Mouse (Mus musculus): Measurements from ENCODE around the gene Plekhh2. TPM values are rescaled to one million over a fixed set of nuclear protein-coding genes. Genes with fewer than 3 reads are reported as not detected.
A peak's percentile ranks its signal among the peaks of the same experiment; 100 is the strongest.
"Not testable (repeated sequence)": the region's sequence is repeated elsewhere in the genome, so short reads cannot be mapped to it uniquely, and the experiment has no call there.

Plekhh2 gene
- polyA plus RNA-seq, 1 experiment from 2014 or later = 1.5 TPM

DNA sequence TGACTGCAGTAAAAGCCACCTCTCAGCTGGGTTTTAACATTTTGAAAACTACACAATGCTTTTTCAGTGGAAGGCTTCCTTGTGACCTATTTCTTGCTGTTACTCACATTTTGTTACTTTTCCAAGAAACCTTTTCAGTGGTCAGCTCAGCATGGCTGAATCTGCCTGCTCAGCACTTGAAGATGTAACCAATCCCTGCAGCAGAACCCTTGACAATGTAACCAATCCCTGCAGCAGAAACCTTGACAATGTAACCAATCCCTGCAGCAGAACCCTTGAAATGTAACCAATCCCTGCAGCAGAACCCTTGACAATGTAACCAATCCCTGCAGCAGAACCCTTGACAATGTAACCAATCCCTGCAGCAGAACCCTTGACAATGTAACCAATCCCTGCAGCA is 52.6 kb downstream of the Plekhh2 start:
- not testable (repeated sequence) for H3K4me2 ChIP-seq; H3K27ac ChIP-seq (replicated peaks); H3K9ac ChIP-seq; H3K4me3 ChIP-seq; H3K27me3 ChIP-seq; ATAC-seq (ENCODE audit: low read depth); H3K4me1 ChIP-seq (replicated peaks); H3K9me3 ChIP-seq; H3K36me3 ChIP-seq

DNA sequence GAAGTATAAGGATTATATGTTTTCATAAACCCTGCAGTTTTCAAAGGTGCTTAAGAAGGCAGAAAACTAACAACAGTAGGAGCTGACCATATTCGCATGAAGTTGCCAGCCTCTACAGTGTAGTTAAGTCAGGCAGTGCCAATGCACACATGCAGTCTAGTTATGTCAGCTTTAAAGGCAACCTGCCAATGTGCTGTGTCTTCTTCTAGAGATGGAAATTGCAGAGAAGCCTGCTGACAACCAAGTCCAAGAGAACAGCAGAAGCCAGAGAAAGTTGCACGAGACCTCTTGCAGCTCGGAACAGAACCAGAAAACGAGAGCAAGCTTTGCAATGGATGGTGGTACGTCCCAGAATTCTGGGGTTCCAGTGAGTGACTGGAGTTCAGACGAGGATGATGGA is 54.1 kb downstream of the Plekhh2 start:
- H3K9ac ChIP-seq = no peak overlapping the region
- peaks cover 7% of the 10 kb centered on the region for H3K4me1 ChIP-seq (replicated peaks)
- no peak overlapping the region for H3K4me3 ChIP-seq
- no peak overlapping the region for H3K27ac ChIP-seq (replicated peaks)
- H3K9me3 ChIP-seq = no peaks in the 10 kb centered on the region
- H3K4me2 ChIP-seq = no peak overlapping the region
- H3K27me3 ChIP-seq = no peaks in the 10 kb centered on the region; the same call in 1 of the 2 replicates
- WGBS = 93% methylated on average over 6 of the region's 6 CpGs
- ATAC-seq (ENCODE audit: low read depth) = no peak
- H3K36me3 ChIP-seq = no peaks in the 10 kb centered on the region

DNA sequence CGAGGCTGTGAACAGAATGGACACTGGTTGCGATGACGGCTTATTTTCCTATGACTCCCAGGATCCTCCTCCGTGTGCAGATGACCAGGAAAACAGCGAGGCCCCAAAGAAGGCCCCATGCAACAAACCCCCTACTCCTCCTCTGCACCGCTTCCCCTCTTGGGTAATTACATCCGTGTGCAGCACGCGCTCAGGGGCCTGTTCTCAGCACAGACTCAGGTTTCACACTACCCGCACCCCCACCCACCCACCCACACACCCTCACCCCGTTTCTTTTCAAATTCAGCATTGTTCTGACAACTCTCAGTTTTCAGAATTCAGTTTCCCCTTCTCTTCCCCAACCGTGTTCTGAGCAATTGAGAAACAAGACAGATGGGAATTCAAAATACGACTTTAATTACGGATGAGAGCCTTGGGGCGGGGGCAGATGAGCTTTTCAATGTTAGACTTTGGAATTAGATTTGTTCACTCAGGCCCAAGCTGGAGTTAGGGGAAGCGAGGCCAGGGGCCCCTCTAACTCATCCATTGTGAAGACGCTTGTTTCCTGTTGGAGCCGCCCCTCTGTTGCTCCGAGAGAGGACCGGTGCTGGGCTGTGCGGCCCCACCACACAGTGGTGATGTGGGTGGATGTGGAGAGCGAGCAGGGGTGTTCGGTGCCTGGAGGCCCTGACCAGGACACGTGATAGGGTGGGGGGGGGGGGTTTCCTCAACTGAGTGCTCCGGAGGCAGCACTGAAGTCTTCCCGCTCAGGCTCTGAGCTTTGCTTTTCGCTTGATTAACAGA is 55.3 kb downstream of the Plekhh2 start:
- Histone ChIP-seq H3K9me3 (no peaks in the 10 kb centered on the region), H3K36me3 (no peaks in the 10 kb centered on the region), H3K27ac (replicated peaks) (no peak overlapping the region), H3K4me2 (peak overlapping the region; percentile 30; the same call in 1 of the 2 replicates), H3K27me3 (no peaks in the 10 kb centered on the region; the same call in 1 of the 2 replicates), H3K9ac (no peak overlapping the region), H3K4me3 (no peak overlapping the region), H3K4me1 (replicated peaks) (peaks cover 7% of the 10 kb centered on the region)
- WGBS = 39% methylated on average over 27 of the region's 27 CpGs
- peak; percentile 79 for ATAC-seq (ENCODE audit: low read depth)

DNA sequence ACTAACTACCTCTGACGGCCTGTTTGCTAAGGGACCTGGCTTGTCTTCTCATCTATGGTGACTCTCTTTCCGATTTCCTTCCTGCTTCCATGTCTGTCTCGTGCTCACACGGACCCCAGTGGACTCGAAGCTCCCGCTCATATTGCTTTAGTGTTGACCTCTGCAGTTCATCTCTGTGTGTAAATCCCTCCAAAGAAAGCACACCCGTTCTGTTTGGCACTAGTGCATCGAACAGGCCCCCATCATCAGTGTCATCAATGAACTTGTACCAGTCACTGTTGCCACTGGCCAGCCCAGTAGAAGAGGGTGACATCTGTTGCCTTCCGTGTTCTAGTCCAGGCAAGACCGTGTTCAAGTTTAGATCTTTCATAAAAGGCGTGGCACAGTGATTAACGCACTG is 57.1 kb downstream of the Plekhh2 start:
- Histone ChIP-seq H3K27me3 (no peaks in the 10 kb centered on the region; the same call in 1 of the 2 replicates), H3K9ac (no peak overlapping the region), H3K4me3 (no peak overlapping the region), H3K9me3 (no peaks in the 10 kb centered on the region), H3K27ac (replicated peaks) (no peak overlapping the region), H3K36me3 (no peaks in the 10 kb centered on the region), H3K4me2 (no peak overlapping the region), H3K4me1 (replicated peaks) (peaks cover 7% of the 10 kb centered on the region)
- WGBS = 92% methylated on average over 12 of the region's 12 CpGs
- no peak for ATAC-seq (ENCODE audit: low read depth)

DNA sequence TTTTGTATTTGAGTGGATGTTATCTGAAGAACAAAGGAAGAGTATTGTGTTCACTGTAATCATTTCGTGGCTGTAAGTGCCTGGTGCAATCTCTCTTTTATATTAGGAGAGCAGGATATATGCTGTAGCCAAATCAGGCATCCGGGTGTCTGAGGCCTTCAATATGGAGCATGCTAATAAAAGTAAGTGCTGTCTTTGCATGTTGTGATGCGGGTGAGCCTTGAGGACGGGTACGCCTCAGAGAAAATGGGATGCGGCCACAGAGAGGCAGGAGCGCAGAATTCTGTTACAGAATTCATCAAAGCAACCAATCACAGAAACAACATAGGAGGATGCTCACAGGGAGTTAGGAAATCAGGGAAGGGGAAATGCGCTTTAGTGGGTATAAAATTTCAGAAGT is 58.1 kb downstream of the Plekhh2 start:
- 74% methylated on average over 8 of the region's 8 CpGs for WGBS
- H3K4me2 ChIP-seq = no peak overlapping the region

DNA sequence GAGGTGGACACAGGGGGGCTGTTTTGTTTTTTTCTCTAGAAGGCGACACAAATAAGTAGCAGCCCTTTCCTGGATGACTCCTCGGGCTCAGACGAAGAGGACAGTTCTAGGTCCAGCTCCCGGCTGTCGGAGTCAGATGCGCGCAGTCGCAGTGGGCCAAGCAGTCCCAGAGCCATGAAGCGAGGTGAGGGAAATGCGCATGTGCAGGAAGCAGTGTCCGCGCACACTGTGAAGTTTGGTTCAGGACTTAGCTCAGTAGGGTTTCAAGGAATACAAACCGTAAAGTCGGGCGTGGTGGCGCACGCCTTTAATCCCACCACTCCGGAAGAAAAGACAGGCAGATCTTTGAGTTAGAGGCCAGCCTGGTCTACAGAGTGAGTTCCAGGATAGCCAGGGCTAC is 59.9 kb downstream of the Plekhh2 start:
- H3K4me3 ChIP-seq = no peak overlapping the region
- H3K4me2 ChIP-seq = peak overlapping the region; percentile 27; the same call in 1 of the 2 replicates
- H3K27ac ChIP-seq (replicated peaks) = no peak overlapping the region
- ATAC-seq (ENCODE audit: low read depth) = no peak
- no peaks in the 10 kb centered on the region for H3K9me3 ChIP-seq
- H3K9ac ChIP-seq = no peak overlapping the region
- peaks cover 7% of the 10 kb centered on the region for H3K4me1 ChIP-seq (replicated peaks)
- 80% methylated on average over 18 of the region's 18 CpGs for WGBS
- no peaks in the 10 kb centered on the region for H3K27me3 ChIP-seq
- no peaks in the 10 kb centered on the region for H3K36me3 ChIP-seq

More for the DNA sequence above, 58.1 kb downstream of the Plekhh2 start:
- Histone ChIP-seq H3K9me3 (no peaks in the 10 kb centered on the region), H3K9ac (no peak overlapping the region), H3K36me3 (no peaks in the 10 kb centered on the region), H3K4me1 (replicated peaks) (peaks cover 7% of the 10 kb centered on the region), H3K27me3 (no peaks in the 10 kb centered on the region; the same call in 1 of the 2 replicates), H3K27ac (replicated peaks) (no peak overlapping the region), H3K4me3 (no peak overlapping the region)
- no peak for ATAC-seq (ENCODE audit: low read depth)

DNA sequence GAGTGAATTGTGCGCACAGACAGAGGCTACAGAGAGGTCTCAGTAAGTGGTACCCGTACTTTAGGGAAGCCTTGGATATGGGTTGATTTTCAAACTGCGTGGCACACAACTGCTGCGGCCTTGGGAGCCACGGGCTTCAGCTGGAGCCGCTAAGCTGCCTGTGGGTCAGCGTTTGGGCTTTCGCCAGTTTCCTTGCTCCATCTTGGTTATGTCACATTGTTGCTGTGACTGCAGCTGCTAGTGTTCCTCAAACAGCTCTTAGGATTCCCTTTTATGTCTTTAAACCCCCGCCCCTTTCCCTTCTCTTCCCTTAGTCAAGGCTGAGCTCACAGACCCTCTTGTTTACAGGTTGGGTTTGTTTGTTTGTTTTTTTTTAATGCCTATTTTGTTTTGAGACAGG is 61.6 kb downstream of the Plekhh2 start:
- Histone ChIP-seq H3K9me3 (no peaks in the 10 kb centered on the region), H3K27me3 (no peaks in the 10 kb centered on the region), H3K4me1 (replicated peaks) (no peaks in the 10 kb centered on the region), H3K4me3 (no peak overlapping the region), H3K9ac (no peak overlapping the region), H3K27ac (replicated peaks) (no peak overlapping the region), H3K4me2 (no peak overlapping the region), H3K36me3 (no peaks in the 10 kb centered on the region)
- 96% methylated on average over 9 of the region's 9 CpGs for WGBS
- no peak for ATAC-seq (ENCODE audit: low read depth)

DNA sequence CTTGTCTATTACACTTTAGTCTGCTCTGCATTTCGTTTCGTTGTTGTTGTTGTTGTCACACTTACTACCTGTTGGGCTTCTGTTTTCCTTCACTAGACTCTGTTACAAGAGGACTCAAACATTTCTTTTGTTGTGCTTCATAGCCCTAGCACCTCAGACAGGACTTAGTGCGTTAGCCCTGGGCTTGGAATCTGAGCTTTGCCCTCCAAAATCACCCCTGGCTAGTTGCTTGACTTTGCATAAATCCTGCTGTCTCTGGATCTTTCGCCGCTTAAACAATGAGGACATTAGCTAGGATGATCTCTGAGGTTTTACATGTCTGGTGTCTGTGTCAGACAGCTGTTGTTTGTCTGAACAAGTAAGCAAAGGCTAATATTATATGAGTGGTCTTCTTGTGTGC is 62.2 kb downstream of the Plekhh2 start:
- 80% methylated on average over 5 of the region's 5 CpGs for WGBS
- Histone ChIP-seq H3K4me3 (no peak overlapping the region), H3K4me1 (replicated peaks) (no peaks in the 10 kb centered on the region), H3K9ac (no peak overlapping the region), H3K27ac (replicated peaks) (no peak overlapping the region), H3K27me3 (no peaks in the 10 kb centered on the region), H3K9me3 (no peaks in the 10 kb centered on the region), H3K36me3 (no peaks in the 10 kb centered on the region), H3K4me2 (no peak overlapping the region)
- ATAC-seq (ENCODE audit: low read depth) = no peak

DNA sequence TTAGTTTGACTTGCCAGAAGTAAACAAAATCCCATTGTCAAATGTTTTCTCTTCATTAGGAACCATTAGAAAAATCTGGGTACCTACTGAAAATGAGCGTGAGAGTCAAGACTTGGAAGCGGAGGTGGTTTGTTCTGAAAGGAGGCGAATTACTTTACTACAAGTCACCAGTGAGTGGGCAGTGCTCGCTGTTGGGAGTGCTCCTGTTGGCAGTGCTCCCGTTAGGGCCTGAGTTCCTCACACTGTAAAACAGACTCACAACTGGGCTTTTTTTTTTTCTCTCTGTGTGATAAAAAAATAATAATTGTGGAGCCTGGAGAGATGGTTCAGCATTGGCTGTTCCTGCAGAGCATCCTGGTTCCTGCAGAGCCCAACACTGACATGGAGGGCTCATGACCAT is 63.4 kb downstream of the Plekhh2 start:
- Histone ChIP-seq H3K9ac (no peak overlapping the region), H3K4me1 (replicated peaks) (no peaks in the 10 kb centered on the region), H3K27ac (replicated peaks) (no peak overlapping the region), H3K9me3 (no peaks in the 10 kb centered on the region), H3K4me2 (no peak overlapping the region), H3K27me3 (no peaks in the 10 kb centered on the region), H3K4me3 (no peak overlapping the region), H3K36me3 (no peaks in the 10 kb centered on the region)
- no peak for ATAC-seq (ENCODE audit: low read depth)
- 93% methylated on average over 5 of the region's 5 CpGs for WGBS

DNA sequence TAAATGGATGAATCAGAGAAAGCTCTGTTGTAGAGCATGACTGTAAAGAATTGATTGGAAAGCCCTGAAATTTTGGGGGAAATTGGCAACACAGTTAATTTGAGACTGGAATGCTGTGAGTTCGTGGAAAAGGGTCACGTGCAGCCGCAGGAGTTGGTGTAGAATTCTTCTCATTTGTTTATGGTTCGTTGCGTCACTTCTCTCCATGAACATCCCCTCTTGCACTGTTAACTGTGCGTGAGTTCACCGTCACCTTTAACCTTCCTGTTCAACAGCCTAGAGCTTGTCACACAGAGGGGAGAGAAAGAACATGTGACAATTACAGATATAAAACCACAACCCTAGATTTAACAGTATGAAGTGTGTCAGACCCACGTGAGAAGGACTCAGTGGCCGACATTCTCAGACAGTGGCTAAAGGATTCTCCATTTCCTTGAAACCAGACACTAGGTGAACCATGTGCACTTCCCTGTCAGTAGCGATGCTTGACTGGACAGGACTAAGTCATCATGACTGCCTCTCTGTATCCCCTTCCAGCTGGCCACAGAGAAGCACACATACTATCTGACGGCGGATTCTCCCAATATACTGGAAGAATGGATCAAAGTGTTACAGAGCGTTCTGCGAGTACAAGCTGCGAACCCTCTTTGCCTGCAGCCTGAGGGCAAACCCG is 65.1 kb downstream of the Plekhh2 start:
- WGBS = 82% methylated on average over 16 of the region's 16 CpGs

DNA sequence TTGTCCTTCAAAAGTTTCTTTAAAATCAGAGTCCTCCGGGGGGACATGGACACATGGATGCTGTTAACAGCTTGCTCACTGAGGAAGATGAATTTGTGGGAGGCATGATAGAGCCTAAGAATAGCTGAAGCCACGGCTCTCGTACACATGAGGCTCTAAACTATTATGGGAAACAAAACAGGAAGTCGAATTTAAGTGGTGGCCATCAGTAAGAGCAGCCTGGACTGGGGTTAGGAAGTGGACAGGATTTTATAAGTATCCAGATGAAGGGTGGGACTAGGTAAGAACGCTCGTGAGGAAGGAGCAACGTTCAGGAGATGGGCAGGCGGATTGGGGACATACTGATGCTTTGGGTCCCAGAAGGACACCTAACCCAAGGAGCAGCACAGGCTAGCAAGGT is 67.6 kb downstream of the Plekhh2 start:
- 84% methylated on average over 8 of the region's 8 CpGs for WGBS
- H3K4me1 ChIP-seq (replicated peaks) = no peaks in the 10 kb centered on the region
- no peaks in the 10 kb centered on the region for H3K9me3 ChIP-seq
- H3K4me3 ChIP-seq = no peak overlapping the region
- no peaks in the 10 kb centered on the region for H3K36me3 ChIP-seq
- H3K27ac ChIP-seq (replicated peaks) = no peak overlapping the region
- H3K4me2 ChIP-seq = no peak overlapping the region
- no peaks in the 10 kb centered on the region for H3K27me3 ChIP-seq
- H3K9ac ChIP-seq = no peak overlapping the region
- ATAC-seq (ENCODE audit: low read depth) = no peak

More for the DNA sequence above, 65.1 kb downstream of the Plekhh2 start:
- H3K4me2 ChIP-seq = no peak overlapping the region
- no peak overlapping the region for H3K9ac ChIP-seq
- no peaks in the 10 kb centered on the region for H3K36me3 ChIP-seq
- H3K27me3 ChIP-seq = no peaks in the 10 kb centered on the region
- no peak overlapping the region for H3K4me3 ChIP-seq
- no peaks in the 10 kb centered on the region for H3K9me3 ChIP-seq
- ATAC-seq (ENCODE audit: low read depth) = no peak
- H3K27ac ChIP-seq (replicated peaks) = no peak overlapping the region
- no peaks in the 10 kb centered on the region for H3K4me1 ChIP-seq (replicated peaks)

DNA sequence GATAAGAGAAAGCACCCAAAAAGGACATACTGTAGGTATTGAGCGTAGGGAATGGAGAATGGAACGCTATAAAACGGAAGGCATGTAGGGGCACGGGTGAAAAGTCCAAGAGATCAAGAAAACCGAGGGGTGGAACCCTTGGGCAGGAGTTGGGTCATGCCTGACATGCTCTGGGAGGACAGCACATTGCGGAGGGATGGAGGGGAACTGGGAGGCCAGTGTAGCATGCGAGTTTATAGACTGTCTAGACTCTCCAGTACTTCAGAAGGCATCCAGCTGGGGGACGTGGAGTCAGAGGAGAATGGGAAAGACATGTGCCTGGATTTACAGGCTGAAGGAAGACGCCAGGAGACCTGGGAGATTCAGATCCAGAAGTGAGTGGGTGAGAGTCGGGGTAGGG is 68.1 kb downstream of the Plekhh2 start:
- no peak overlapping the region for H3K4me3 ChIP-seq
- no peaks in the 10 kb centered on the region for H3K36me3 ChIP-seq
- no peaks in the 10 kb centered on the region for H3K27me3 ChIP-seq
- no peaks in the 10 kb centered on the region for H3K9me3 ChIP-seq
- WGBS = 77% methylated on average over 10 of the region's 10 CpGs
- no peak overlapping the region for H3K4me2 ChIP-seq
- ATAC-seq (ENCODE audit: low read depth) = no peak
- H3K4me1 ChIP-seq (replicated peaks) = no peaks in the 10 kb centered on the region
- no peak overlapping the region for H3K27ac ChIP-seq (replicated peaks)
- H3K9ac ChIP-seq = no peak overlapping the region
